Mouse (Mus musculus): Measurements from ENCODE around the gene Bckdhb. TPM values are rescaled to one million over a fixed set of nuclear protein-coding genes. Genes with fewer than 3 reads are reported as not detected.

Gene Bckdhb
- polyA plus RNA-seq (2017; shearing (Covaris generic)): 1 to 10 TPM; 6.3 to 9.9 TPM

GRCm38 (mm10) chr9:83924878-83925687, at the start of gene Bckdhb:
Bckdhb (plus strand) TSS chr9:83925145.

Other genes with a start within 250 kb of the Bckdhb start
- under 1 TPM in 1 of 2 experiments, not detected in 1; 0.32 TPM for gene Elovl4, start 118.9 kb upstream of the Bckdhb start, polyA plus RNA-seq (2017; shearing (Covaris generic))
- 1 to 10 TPM; 4.1 to 6.3 TPM for gene Ttk, start 90.5 kb upstream of the Bckdhb start, polyA plus RNA-seq (2017; shearing (Covaris generic))

Data from activated CD4-positive, CD25-positive, alpha-beta regulatory T cell (primary cell).